Mouse (Mus musculus) hindbrain, embryonic 11.5 days (tissue): Measurements from ENCODE around the gene Pafah1b1. TPM values are rescaled to one million over a fixed set of nuclear protein-coding genes. Genes with fewer than 3 reads are reported as not detected.

Source experiments
- ATAC-seq: fragments of 200-750 bp; cut with Nextera tagmentation; 2 replicates; pipeline ENCODE4 v1.8.0; 2017; ENCODE audit warnings: mild to moderate bottlenecking, moderate TSS enrichment, moderate library complexity; ENCODE audit not compliant: low FRiP score
- DNase-seq: peaks from one replicate; pipeline ENCODE4 v3.0.0-alpha.2; 2015; ENCODE audit warnings: low spot score
- H3K27ac ChIP-seq: fragments of 300-500 bp; sonication (generic); 2 replicates; pipeline ENCODE4 v1.5.1; 2014; ENCODE audit warnings: mild to moderate bottlenecking, low read depth, low read length
- H3K27me3 ChIP-seq: fragments of 300-500 bp; sonication (generic); 2 replicates; pipeline ENCODE4 v1.6.1; 2014; ENCODE audit warnings: mild to moderate bottlenecking, low read length, moderate library complexity, mixed read lengths; ENCODE audit not compliant: control insufficient read depth, insufficient read depth
- H3K36me3 ChIP-seq: fragments of 300-500 bp; sonication (generic); 2 replicates; pipeline ENCODE4 v1.6.1; 2014; ENCODE audit warnings: mild to moderate bottlenecking, low read length, moderate library complexity, mixed read lengths; ENCODE audit not compliant: control insufficient read depth, insufficient read depth
- H3K4me1 ChIP-seq: fragments of 300-500 bp; sonication (generic); replicated peaks from 2 replicates; pipeline ENCODE4 v1.6.1; 2014; ENCODE audit warnings: low read length, mixed read lengths; ENCODE audit not compliant: control insufficient read depth, insufficient read depth
- H3K4me2 ChIP-seq: fragments of 300-500 bp; sonication (generic); replicated peaks from 2 replicates; pipeline ENCODE4 v1.6.1; 2014; ENCODE audit warnings: mild to moderate bottlenecking, low read depth, low read length
- H3K4me3 ChIP-seq: fragments of 300-500 bp; sonication (generic); 2 replicates; pipeline ENCODE4 v1.5.1; 2014; ENCODE audit warnings: low read depth, low read length
- H3K9ac ChIP-seq: fragments of 300-500 bp; sonication (generic); 2 replicates; pipeline ENCODE4 v1.6.1; 2014; ENCODE audit warnings: low read depth, low read length
- H3K9me3 ChIP-seq: fragments of 300-500 bp; sonication (generic); 2 replicates; pipeline ENCODE4 v1.6.1; 2016; ENCODE audit warnings: low read length; ENCODE audit not compliant: control insufficient read depth
- whole genome bisulfite sequencing: fragments of 180-500 bp; shearing (Covaris S2); extraction: QIAGEN DNeasy Blood & Tissue Kit; methylation state at CpG from one replicate; pipeline ENCODE4 v1.1.7; 2014; 5-methylcytosine and 5-hydroxymethylcytosine counted together
- polyA plus RNA-seq: library from polyadenylated mRNA; unstranded; fragments of >200 nt; fragmentation: Nextera tagmentation; extraction: Ambion mirVana; gene quantifications from 2 replicates; pipeline ENCODE4 v1.2.1, GENCODE M21; 2014

Pafah1b1 gene
- polyA plus RNA-seq, 1 experiment from 2014 or later: 118 TPM

DNA sequence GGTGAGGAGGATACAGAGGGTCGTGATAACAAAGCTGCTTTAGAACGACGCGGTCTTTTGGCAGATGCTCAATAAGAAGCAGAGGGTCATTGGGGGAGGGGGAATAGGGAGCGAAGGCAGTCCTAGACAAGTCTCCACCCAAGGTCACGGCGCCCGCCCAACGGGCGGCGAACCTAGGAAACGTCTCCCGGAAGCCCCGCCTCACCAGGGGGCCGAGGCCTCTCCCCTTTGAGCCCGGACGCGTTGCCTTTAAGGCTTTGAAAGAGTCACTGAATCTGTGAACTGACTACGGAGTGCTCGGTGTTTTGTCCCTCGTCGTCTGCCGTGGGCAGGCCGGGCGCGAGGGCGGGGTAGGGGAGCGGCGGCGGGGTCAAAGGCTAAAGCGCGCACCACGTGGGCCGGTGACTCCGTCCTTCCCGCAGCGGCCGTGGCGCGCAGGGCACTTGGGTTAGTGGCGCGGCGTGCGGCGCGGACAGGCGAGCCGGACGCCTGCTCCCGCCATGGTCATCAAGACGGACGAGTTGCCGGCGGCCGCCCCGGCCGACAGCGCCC lies 75.3 kb downstream of the Pafah1b1 start, which contains the start of gene Cluh:
TSS of gene Cluh (plus strand) at position 401 of the 552 bp plus-strand sequence.
- ATAC-seq (peak; percentile 92), DNase-seq (peak; percentile 92)
- H3K9me3 ChIP-seq: no peaks in the 10 kb centered on the region
- peak within 1 kb of the TSS; percentile 76 for H3K27ac ChIP-seq
- H3K4me2 ChIP-seq: peak within 1 kb of the TSS; percentile 94
- under 1% methylated on average over 56 of the region's 58 CpGs for WGBS
- H3K9ac ChIP-seq: peak within 1 kb of the TSS; percentile 84
- no peaks in the 10 kb centered on the region for H3K27me3 ChIP-seq
- peak within 1 kb of the TSS; percentile 95 for H3K4me3 ChIP-seq
- no peaks in the 10 kb centered on the region for H3K36me3 ChIP-seq
- H3K4me1 ChIP-seq: peaks cover 13% of the 10 kb centered on the region; the same call in 1 of the 2 replicates

- Histone ChIP-seq H3K4me3 (peak overlapping the region; percentile 95), H3K4me2 (peak overlapping the region; percentile 94), H3K36me3 (no peaks in the 10 kb centered on the region), H3K9me3 (no peaks in the 10 kb centered on the region), H3K27ac (peak overlapping the region; percentile 76), H3K27me3 (no peaks in the 10 kb centered on the region), H3K9ac (peak overlapping the region; percentile 84), H3K4me1 (peaks cover 11% of the 10 kb centered on the region; the same call in 1 of the 2 replicates)
- ATAC-seq: peak; percentile 29; the same call in 1 of the 2 replicates
- WGBS: 4% methylated on average over 1 of the region's 1 CpGs
- no peak for DNase-seq
These were observed 75.8 kb downstream of the Pafah1b1 start for GRCm38 (mm10) chr11:74648676-74649075.

DNA sequence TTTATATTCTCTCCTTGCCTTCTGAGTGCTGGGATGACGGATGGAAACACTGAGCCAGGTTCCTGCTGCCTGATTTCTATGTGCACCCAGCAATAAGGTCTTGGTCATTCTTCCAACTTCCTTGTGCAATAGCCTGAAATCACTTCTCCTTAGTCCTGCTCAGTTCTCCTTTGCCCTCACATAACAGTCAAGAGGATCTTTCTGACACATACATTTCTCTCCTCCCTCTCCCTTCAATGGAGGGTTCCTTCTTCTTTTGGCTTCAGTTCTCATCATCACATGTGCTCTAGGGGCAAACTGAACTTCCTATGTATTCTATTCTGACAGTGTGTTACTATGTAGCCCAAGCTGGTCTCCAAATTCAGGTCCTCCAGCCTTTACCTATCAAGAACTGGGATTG lies 76.5 kb downstream of the Pafah1b1 start:
- no peaks in the 10 kb centered on the region for H3K36me3 ChIP-seq
- no peaks in the 10 kb centered on the region for H3K9me3 ChIP-seq
- no peaks in the 10 kb centered on the region for H3K27me3 ChIP-seq
- ATAC-seq: no peak
- peaks cover 10% of the 10 kb centered on the region; the same call in 1 of the 2 replicates for H3K4me1 ChIP-seq
- no peak overlapping the region for H3K27ac ChIP-seq
- H3K4me2 ChIP-seq: no peak overlapping the region
- no peak overlapping the region for H3K4me3 ChIP-seq
- H3K9ac ChIP-seq: no peak overlapping the region
- no peak for DNase-seq
- WGBS: 89% methylated on average over 1 of the region's 1 CpGs

DNA sequence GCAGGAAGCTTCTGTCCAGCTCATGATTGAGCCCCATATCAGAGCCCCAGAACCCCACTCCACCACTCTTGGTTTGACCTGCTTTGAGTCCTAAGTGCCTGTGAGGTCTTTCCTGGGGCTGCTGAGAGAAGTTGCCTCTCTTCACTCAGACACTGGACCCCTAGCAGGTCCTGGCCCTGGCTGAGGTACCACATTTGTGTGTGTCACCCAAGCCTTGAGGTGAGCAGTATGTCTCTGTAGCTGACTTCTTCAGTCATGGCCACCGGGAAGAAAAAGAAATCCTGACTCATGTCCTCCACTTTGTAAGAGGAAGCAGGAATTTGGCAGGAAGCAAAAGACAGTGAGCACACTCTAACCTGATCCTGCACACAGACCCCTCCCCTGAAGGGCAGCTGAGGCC lies 84.8 kb downstream of the Pafah1b1 start:
- no peak for DNase-seq
- Histone ChIP-seq H3K36me3 (no peaks in the 10 kb centered on the region), H3K27me3 (peaks cover 5% of the 10 kb centered on the region; the same call in 1 of the 2 replicates), H3K9ac (no peak overlapping the region), H3K27ac (no peak overlapping the region), H3K4me3 (no peak overlapping the region), H3K4me2 (no peak overlapping the region), H3K9me3 (no peaks in the 10 kb centered on the region), H3K4me1 (peaks cover 5% of the 10 kb centered on the region)
- ATAC-seq: no peak
- WGBS: 88% methylated on average over 1 of the region's 1 CpGs

DNA sequence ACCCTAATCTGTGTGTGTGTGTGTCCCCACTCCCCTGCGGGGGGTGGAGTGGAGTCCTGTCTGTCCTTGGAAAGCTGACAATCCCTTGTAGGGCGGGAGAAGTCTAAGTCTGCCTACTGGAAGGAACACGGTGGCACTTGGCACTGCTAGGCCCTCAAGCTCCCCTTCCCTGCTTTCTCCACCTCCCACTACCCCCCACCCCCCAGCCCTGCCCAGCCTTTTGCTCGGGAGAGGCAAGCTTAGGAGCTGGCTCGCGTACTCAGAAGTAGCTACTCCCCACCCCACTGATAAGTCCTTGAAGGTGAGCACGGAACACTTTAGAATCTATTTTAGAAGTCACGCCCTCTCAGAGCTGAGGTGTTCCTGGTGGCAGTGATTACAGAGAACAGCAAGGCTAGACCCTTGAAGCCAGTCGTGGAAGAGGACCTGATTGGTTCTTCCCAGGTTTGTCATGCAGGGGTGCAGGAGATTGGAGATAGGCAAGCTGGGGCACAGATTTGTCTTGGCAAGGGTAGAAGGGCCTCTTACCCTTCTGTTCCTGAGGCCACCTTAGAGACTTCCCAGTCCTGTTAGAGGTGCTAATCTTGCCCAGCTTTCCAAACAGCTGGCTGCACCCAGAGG lies 85.6 kb downstream of the Pafah1b1 start:
- peak overlapping the region; percentile 86; the same call in 1 of the 2 replicates for H3K27ac ChIP-seq

DNA sequence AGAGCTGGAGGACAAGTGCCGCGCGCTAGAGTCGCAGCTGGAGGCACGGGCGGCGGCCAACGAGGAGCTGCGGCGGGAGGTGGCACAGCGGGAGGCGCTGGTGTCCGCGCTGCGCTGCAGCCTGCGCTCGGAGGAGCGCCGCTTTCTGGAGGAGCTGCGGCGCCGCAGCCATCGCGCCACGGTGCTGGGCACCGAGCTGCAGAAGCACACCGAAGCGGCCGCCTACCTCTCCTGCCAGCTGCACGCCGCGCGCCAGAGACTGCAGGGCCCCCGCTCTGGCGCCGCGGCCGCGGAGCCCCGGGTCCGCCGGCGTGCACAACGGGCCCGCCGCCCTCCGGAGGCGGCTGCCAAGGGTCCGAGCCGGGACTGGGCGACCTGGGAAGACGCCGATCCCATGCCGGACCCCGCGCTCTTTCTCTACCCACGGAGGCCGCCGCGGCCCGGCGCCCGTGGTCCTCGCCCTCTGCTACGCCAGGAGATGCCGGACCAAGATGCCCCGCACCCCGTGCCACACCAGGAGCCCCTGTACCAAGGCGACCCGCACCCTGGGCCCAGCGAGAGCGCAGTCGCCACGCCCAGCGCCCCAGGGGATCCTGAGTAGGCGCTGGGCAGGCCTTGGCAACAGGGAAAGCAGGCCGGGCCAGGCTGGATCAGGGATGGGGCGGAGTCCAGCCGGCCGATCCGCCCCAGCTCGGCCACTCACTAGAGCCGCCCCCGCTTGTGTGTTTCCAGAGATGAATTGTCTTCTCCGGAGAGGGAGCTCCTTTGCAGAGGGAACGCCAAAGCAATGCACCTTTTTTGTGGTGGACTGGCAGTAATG lies 86.3 kb downstream of the Pafah1b1 start:
- peak overlapping the region; percentile 83 for H3K9ac ChIP-seq
- 0% methylated on average over 85 of the region's 86 CpGs for WGBS
- H3K9me3 ChIP-seq: no peaks in the 10 kb centered on the region
- H3K27me3 ChIP-seq: peaks cover 5% of the 10 kb centered on the region; the same call in 1 of the 2 replicates
- peak overlapping the region; percentile 86 for H3K27ac ChIP-seq
- peak; percentile 88 for ATAC-seq
- H3K4me2 ChIP-seq: peak overlapping the region; percentile 95
- H3K4me3 ChIP-seq: peak overlapping the region; percentile 74
- peaks cover 5% of the 10 kb centered on the region for H3K4me1 ChIP-seq
- peak; percentile 82 for DNase-seq
- H3K36me3 ChIP-seq: no peaks in the 10 kb centered on the region

More for the DNA sequence above, 85.6 kb downstream of the Pafah1b1 start:
- Histone ChIP-seq H3K9ac (peak overlapping the region; percentile 83), H3K4me3 (peak overlapping the region; percentile 74), H3K4me2 (peak overlapping the region; percentile 95), H3K4me1 (peaks cover 5% of the 10 kb centered on the region), H3K27me3 (peaks cover 5% of the 10 kb centered on the region; the same call in 1 of the 2 replicates), H3K9me3 (no peaks in the 10 kb centered on the region), H3K36me3 (no peaks in the 10 kb centered on the region)
- no peak for DNase-seq
- ATAC-seq: peak; percentile 28; the same call in 1 of the 2 replicates
- WGBS: 10% methylated on average over 9 of the region's 9 CpGs

DNA sequence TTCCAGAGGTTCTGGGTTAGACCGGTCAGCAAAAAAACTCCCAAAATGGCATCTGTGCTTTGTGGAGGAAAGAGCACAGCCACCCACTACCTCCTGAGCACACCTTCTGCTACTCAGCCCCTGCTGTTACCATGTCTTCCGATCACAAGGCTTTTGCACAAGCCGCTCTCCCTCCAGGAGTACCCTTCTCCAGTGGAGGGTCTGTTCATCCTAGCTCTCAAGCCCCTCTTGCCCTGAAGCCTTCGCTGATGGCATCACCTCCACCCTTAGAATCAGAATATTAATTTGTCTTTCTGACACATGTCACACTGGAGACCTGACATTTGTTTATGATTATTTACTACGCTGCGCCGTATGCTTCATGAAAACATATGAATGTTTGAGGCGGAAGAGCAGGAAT lies 87.0 kb downstream of the Pafah1b1 start:
- DNase-seq: no peak
- Histone ChIP-seq H3K4me3 (peak overlapping the region; percentile 74), H3K9ac (peak overlapping the region; percentile 83), H3K36me3 (no peaks in the 10 kb centered on the region), H3K27ac (no peak overlapping the region), H3K4me1 (peaks cover 5% of the 10 kb centered on the region), H3K9me3 (no peaks in the 10 kb centered on the region), H3K27me3 (peaks cover 5% of the 10 kb centered on the region; the same call in 1 of the 2 replicates), H3K4me2 (peak overlapping the region; percentile 95)
- peak; percentile 31 for ATAC-seq
- WGBS: 23% methylated on average over 8 of the region's 8 CpGs

- DNase-seq: peak; percentile 88
- Histone ChIP-seq H3K36me3 (no peaks in the 10 kb centered on the region), H3K4me3 (no peak overlapping the region), H3K4me2 (no peak overlapping the region), H3K9ac (no peak overlapping the region), H3K27ac (no peak overlapping the region), H3K4me1 (peaks cover 5% of the 10 kb centered on the region), H3K27me3 (peaks cover 4% of the 10 kb centered on the region; the same call in 1 of the 2 replicates), H3K9me3 (no peaks in the 10 kb centered on the region)
- ATAC-seq: no peak
- 65% methylated on average over 5 of the region's 5 CpGs for WGBS
These were observed 89.8 kb downstream of the Pafah1b1 start for GRCm38 (mm10) chr11:74634490-74635275.
